Mouse (Mus musculus): ENCODE results near the gene Odf3b.

DNA sequence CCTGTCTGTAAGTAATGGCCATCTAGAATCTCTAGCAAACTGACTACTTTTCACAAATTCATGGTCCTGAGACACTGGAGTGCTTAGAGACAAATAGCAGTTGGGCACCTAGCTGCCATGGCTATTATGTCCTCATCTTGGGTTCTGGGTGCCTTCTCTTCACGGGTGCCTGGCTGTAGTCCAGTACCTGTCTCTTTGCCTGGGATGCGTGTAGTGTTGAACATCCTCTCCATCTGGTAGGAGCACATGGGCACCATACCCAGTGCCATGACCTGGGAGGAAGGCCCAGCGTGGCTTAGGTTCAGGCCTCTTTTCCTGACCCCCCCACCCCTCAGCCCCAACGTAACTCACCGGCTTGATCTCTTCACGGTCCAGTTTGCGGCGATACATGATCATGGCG lies 42.9 kb upstream of the Odf3b start:
- TF ChIP-seq CTCF (IDR thresholded peaks at IDR 0.05; ENCODE audit: extremely low read depth, insufficient read depth, low read length): no peak
- no peak for TF ChIP-seq POLR2A (IDR thresholded peaks at IDR 0.05; ENCODE audit: extremely low read depth, insufficient read depth, low read length)
